Mouse (Mus musculus): ENCODE data around the gene Gsc2.

GRCm38 (mm10) chr16:17875174-17875573 lies 39.7 kb downstream of the Gsc2 start:
- TF ChIP-seq GATA1 (IDR thresholded peaks at IDR 0.05; ENCODE audit: borderline replicate concordance, low read length): no peak
- TF ChIP-seq FLI1 (IDR thresholded peaks at IDR 0.05; ENCODE audit: low read length): no peak
